In the genomic region with DNA sequence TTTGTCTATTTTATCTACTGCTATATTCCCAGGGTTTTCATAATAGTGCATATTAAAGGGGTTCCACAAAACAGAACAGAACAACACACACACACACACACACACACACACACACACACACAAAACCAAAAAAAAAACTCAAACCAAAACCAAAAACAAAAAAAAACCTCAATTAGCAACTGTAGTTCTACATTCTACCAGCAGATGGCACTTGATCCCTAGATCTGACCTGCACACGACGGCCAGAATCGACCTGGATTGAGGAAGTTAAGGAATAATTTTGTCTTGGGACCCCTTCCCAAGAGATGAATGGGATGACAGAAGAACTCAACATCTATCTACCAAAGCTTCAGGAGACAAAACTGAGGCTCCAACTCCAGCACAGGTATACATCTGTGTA, we compare ENCODE assay signal across 11 mouse cellular contexts. TPM values are rescaled to one million over a fixed set of nuclear protein-coding genes. Genes with fewer than 3 reads are reported as not detected.
DNase-seq lines count a peak whose midpoint lies in the region; ATAC-seq and TF ChIP-seq lines count a peak whose summit lies in the region.
"Had no signal": no experiment of that assay in that cellular context is flagged by ENCODE, and none has a peak within 500 bp of the region (broad histone marks: within the 10 kb centered on the region; RNA-seq: fewer than 3 reads in every experiment).

No protein-coding gene starts in this region.

- no peaks in the 10 kb centered on the region for H3K4me1 ChIP-seq in heart, postnatal 0 days (ENCODE audit: control insufficient read depth, insufficient read depth)
- no peaks in the 10 kb centered on the region for H3K4me1 ChIP-seq in midbrain, postnatal 0 days (ENCODE audit: insufficient read depth, low read length)
- H3K4me1 ChIP-seq in midbrain, embryonic 15.5 days, result peaks cover 14% of the 10 kb centered on the region
- peaks cover 17% of the 10 kb centered on the region for H3K4me1 ChIP-seq in kidney, embryonic 16.5 days (ENCODE audit: insufficient read depth, low read length)

- H3K36me3 ChIP-seq in heart, postnatal 0 days (replicated peaks; ENCODE audit: control insufficient read depth, insufficient read depth, low read length), result no peaks in the 10 kb centered on the region
- H3K36me3 ChIP-seq in midbrain, postnatal 0 days (ENCODE audit: insufficient read depth, low read length), result no peaks in the 10 kb centered on the region
- no peaks in the 10 kb centered on the region for H3K36me3 ChIP-seq in midbrain, embryonic 15.5 days (replicated peaks)
- H3K36me3 ChIP-seq in kidney, embryonic 16.5 days (ENCODE audit: insufficient read depth, low read length), result no peaks in the 10 kb centered on the region
- H3K36me3 ChIP-seq: stomach, embryonic 15.5 days had no signal

- H3K9me3 ChIP-seq in heart, postnatal 0 days (replicated peaks; ENCODE audit: control insufficient read depth, low read length), result no peaks in the 10 kb centered on the region
- no peaks in the 10 kb centered on the region for H3K9me3 ChIP-seq in midbrain, postnatal 0 days (ENCODE audit: low read length)
- no peaks in the 10 kb centered on the region for H3K9me3 ChIP-seq in midbrain, embryonic 15.5 days
- H3K9me3 ChIP-seq in kidney, embryonic 16.5 days (ENCODE audit: low read length), result no peaks in the 10 kb centered on the region
- H3K9me3 ChIP-seq: forebrain, embryonic 13.5 days; stomach, embryonic 15.5 days had no signal

- no peak overlapping the region for H3K4me3 ChIP-seq in heart, postnatal 0 days (ENCODE audit: low read depth, low read length)
- no peak overlapping the region for H3K4me3 ChIP-seq in midbrain, postnatal 0 days (ENCODE audit: low read depth, low read length)
- H3K4me3 ChIP-seq in midbrain, embryonic 15.5 days, result no peak overlapping the region
- no peak overlapping the region for H3K4me3 ChIP-seq in kidney, embryonic 16.5 days (ENCODE audit: low read length)
- H3K4me3 ChIP-seq: forebrain, embryonic 13.5 days; stomach, embryonic 15.5 days had no signal

- H3K27me3 ChIP-seq in heart, postnatal 0 days (ENCODE audit: control insufficient read depth, insufficient read depth, low read length), result peaks cover 52% of the 10 kb centered on the region
- peaks cover 47% of the 10 kb centered on the region for H3K27me3 ChIP-seq in midbrain, postnatal 0 days (ENCODE audit: insufficient read depth, low read length)
- H3K27me3 ChIP-seq in midbrain, embryonic 15.5 days (replicated peaks), result peaks cover 47% of the 10 kb centered on the region
- peaks cover 48% of the 10 kb centered on the region for H3K27me3 ChIP-seq in kidney, embryonic 16.5 days (ENCODE audit: insufficient read depth, low read length)

- no peak overlapping the region for H3K27ac ChIP-seq in heart, postnatal 0 days (ENCODE audit: low read depth)
- no peak overlapping the region for H3K27ac ChIP-seq in midbrain, postnatal 0 days (ENCODE audit: low read depth, low read length)
- H3K27ac ChIP-seq in midbrain, embryonic 15.5 days, result no peak overlapping the region
- H3K27ac ChIP-seq in kidney, embryonic 16.5 days (ENCODE audit: low read length), result no peak overlapping the region
- H3K27ac ChIP-seq: forebrain, embryonic 13.5 days; stomach, embryonic 15.5 days had no signal

- H3K9ac ChIP-seq in heart, postnatal 0 days (replicated peaks; ENCODE audit: low read depth, low read length), result no peak overlapping the region
- no peak overlapping the region for H3K9ac ChIP-seq in midbrain, postnatal 0 days (replicated peaks; ENCODE audit: low read length, poor library complexity, severe bottlenecking)
- H3K9ac ChIP-seq in midbrain, embryonic 15.5 days, result no peak overlapping the region
- no peak overlapping the region for H3K9ac ChIP-seq in kidney, embryonic 16.5 days (replicated peaks; ENCODE audit: low read length)
- H3K9ac ChIP-seq: forebrain, embryonic 13.5 days; stomach, embryonic 15.5 days had no signal

- 1% methylated on average over 3 of the region's 3 CpGs for WGBS in heart, postnatal 0 days
- 3% methylated on average over 3 of the region's 3 CpGs for WGBS in midbrain, postnatal 0 days
- WGBS in midbrain, embryonic 15.5 days, result 1% methylated on average over 3 of the region's 3 CpGs
- WGBS in kidney, embryonic 16.5 days, result 0% methylated on average over 3 of the region's 3 CpGs

- ATAC-seq in heart, postnatal 0 days (ENCODE audit: insufficient read depth, low read depth), result no peak
- no peak for ATAC-seq in midbrain, postnatal 0 days (ENCODE audit: low FRiP score)
- ATAC-seq in midbrain, embryonic 15.5 days (replicated peaks), result no peak
- peak; percentile 36; the same call in 1 of the 2 replicates for ATAC-seq in common myeloid progenitor, adult 5-6 weeks (replicated peaks; ENCODE audit: low read depth, poor library complexity, severe bottlenecking)
- ATAC-seq in kidney, embryonic 16.5 days (ENCODE audit: low FRiP score, low TSS enrichment), result no peak
- ATAC-seq: forebrain, embryonic 13.5 days had no signal

- TF ChIP-seq CTCF in heart, postnatal 0 days (IDR thresholded peaks at IDR 0.05; ENCODE audit: low read depth), result peak; percentile 81
- peak; percentile 83 for TF ChIP-seq CTCF in midbrain, postnatal 0 days (IDR thresholded peaks at IDR 0.05)

- TF ChIP-seq EP300 in heart, postnatal 0 days (IDR thresholded peaks at IDR 0.05; ENCODE audit: low read depth), result no peak

- no peak overlapping the region for H3K4me2 ChIP-seq in heart, postnatal 0 days (ENCODE audit: low read depth, low read length)
- H3K4me2 ChIP-seq in midbrain, postnatal 0 days (ENCODE audit: low read depth, low read length, poor library complexity, severe bottlenecking), result no peak overlapping the region
- no peak overlapping the region for H3K4me2 ChIP-seq in midbrain, embryonic 15.5 days
- no peak overlapping the region for H3K4me2 ChIP-seq in kidney, embryonic 16.5 days (replicated peaks; ENCODE audit: low read depth, low read length)
- H3K4me2 ChIP-seq: forebrain, embryonic 13.5 days; stomach, embryonic 15.5 days had no signal

- peak; percentile 49 for DNase-seq in heart, postnatal 0 days (ENCODE audit: low spot score)
- DNase-seq in heart, adult 8-10 months (ENCODE audit: low spot score), result no peak
- DNase-seq in midbrain, postnatal 0 days (ENCODE audit: low spot score), result peak; percentile 66
- peak; percentile 82 for DNase-seq in retina, embryonic 14.5 days (ENCODE audit: low spot score)
- DNase-seq in frontal cortex, postnatal 10 days (ENCODE audit: low spot score in 2 of 2), result no peak
- DNase-seq: kidney, postnatal 10 days had no signal

RNA-seq across cellular contexts. Expression of a gene that starts 2.9 kb away (rescaled TPM):
- total RNA-seq in heart, postnatal 0 days (2014; rRNA removed; ENCODE audit: low replicate concordance), result 7.8 and 8.1 TPM in 2 replicates
- polyA plus RNA-seq in heart, postnatal 0 days (2015; fragmentation: Nextera tagmentation; extraction: Ambion mirVana), result 1.1 and 1.2 TPM in 2 replicates
- total RNA-seq in heart, adult 8-10 months (2022), result 1 to 10 TPM in 3 of 4 experiments, under 1 TPM in 1; 0.88 to 1.1 (median 1.1) TPM
- total RNA-seq in midbrain, postnatal 0 days (2014; rRNA removed), result 0.28 and 4.0 TPM in 2 replicates
- 0.10 and 0.14 TPM in 2 replicates for polyA plus RNA-seq in midbrain, postnatal 0 days (2015; fragmentation: Nextera tagmentation; extraction: Ambion mirVana)
- 0.25 and 0.32 TPM in 2 replicates for polyA plus RNA-seq in midbrain, embryonic 15.5 days (2015; fragmentation: Nextera tagmentation; extraction: Ambion mirVana)
- total RNA-seq in common myeloid progenitor, adult 5-6 weeks (2017), result not detected in 2 replicates
- polyA plus RNA-seq in kidney, embryonic 16.5 days (2015; fragmentation: Nextera tagmentation; extraction: Ambion mirVana), result 0.89 and 0.98 TPM in 2 replicates
- polyA plus RNA-seq: forebrain, embryonic 13.5 days had no signal

Comparison
In these comparisons a context has a peak if more than half of its experiments do, and no peak if none do; other contexts are left out.
1. DNase-seq: peak in heart, postnatal 0 days (single experiment), midbrain, postnatal 0 days (single experiment) and retina, embryonic 14.5 days (single experiment); none in heart, adult 8-10 months (single experiment) and frontal cortex, postnatal 10 days (0 of 2).